Mouse (Mus musculus) frontal cortex, adult 2 months (tissue): ENCODE measurements around the gene Bfsp2. TPM values are rescaled to one million over a fixed set of nuclear protein-coding genes. Genes with fewer than 3 reads are reported as not detected.
A peak's percentile ranks its signal among the peaks of the same experiment; 100 is the strongest.
"Not testable (repeated sequence)": the region's sequence is repeated elsewhere in the genome, so short reads cannot be mapped to it uniquely, and the experiment has no call there.

Experiments
- DNase-seq, 2 experiments: peaks; one replicate each; pipeline ENCODE4 v3.0.0; 2022; ENCODE audit warnings: low spot score in 1 of 2; ENCODE audit errors: extremely low spot score in 1 of 2
- polyA plus RNA-seq: library from polyadenylated mRNA; depleted of rRNA; stranded (reverse); fragments of >200 nt; gene quantifications from 2 replicates; pipeline ENCODE4 v1.2.3, GENCODE M21; 2012

The Bfsp2 gene
- polyA plus RNA-seq, 1 experiment = 6.9 TPM

DNA sequence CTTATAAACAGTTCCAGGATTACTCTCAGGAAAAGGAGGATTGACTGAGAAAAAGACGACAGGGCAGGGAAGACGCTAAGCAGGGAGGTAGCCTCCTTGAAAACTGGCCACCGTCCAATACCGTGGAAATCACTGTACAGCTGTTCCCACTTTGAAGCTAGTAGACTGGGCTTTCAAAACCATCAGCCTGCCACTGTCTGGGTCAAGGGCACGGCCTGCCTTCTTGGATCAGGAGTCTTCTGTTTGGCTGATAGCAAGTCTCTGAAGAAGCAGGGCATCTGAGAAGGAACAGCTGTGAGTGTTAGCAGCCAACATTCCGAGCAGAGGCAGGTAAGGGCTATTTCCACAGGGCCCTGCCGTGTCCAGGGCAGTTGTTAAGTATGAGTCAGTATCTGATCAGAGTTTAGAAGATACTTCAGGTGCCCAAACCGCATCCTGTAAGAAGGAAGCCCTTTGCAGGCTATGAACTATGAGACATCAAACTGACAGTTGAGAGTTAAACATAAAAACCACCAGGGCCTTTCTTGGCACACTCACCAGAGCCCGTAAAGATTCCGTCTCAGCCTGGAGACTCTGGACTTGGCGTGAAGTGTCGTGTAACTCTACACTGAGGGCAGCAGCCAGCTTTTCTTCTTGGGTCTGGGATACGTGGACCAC, 48.0 kb downstream of the Bfsp2 start:
- DNase-seq = peak in 1 of 2 experiments; percentile 9

DNA sequence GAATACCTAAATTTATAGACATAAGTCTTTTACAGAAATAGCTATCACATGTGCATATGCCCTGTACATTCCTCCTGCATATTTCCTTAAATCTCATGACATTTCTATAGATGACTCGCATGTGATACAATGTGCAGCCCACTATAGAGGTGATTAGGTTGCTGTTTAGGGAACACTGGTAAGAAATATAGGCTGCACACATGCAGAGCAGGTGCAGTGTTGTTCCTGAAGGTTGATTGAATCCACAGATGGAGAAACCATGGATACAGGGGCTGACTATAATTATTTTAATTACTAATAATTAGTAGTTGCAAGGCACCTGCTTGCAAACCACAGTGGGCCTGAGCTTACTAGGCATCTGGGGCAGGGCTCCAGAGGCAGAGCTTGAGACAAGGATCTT, 48.5 kb downstream of the Bfsp2 start:
- no peak for DNase-seq

DNA sequence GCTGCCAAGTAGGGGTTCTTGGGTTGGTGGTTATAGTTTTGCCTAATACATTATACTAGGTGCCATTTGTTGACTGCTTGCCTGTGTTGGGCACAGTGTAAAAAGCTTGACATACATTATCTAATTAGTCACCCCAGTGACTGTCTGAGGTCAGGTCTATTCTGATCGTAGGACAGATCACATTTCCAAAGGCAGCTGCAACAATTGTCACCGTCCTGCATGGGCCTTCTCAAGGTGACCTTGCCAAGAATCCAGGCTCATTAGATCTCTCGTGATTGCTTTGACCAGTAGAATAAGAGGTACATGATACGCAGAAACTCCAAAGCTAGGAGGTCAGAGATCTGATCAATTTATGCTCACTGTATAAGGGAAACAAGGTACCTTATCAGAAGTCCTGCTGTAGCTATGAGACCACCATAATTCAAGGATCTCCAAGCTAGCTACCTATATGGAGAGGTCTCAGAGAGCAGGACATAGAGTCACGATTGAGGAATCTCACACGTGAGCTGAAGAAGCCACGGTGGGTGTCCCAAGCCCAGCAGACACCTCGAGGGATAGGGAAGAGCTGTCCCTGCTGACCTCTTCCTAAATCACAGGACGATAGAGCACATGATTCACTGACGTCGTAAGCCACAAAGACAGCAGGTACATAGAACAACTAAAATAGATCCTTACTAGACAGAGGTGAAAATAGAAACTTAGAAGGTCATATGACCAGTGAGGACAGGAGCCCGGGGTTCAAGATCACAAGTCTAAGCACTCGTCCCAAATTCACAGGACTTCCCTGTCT, 49.6 kb downstream of the Bfsp2 start:
- DNase-seq = no peak

DNA sequence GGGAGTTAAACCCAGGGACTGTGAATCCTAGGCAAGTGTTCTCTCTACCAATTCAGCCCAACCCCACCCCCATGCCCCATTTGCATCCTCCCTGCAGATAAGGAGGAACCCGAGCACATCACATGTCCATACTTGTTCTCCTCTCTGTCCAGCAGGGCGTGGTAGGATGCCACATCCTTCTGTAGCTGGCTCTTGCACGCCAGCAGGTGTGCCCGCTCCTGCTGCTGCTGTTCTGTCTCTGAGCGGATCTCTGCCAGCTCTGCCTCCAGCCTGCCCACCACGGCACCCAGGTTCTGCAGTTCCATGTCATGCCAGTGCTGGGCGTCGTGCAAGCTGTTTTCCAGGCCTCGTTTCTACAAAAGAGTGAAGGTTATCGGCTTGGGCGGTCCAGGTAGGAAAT, 53.8 kb downstream of the Bfsp2 start:
- no peak for DNase-seq

DNA sequence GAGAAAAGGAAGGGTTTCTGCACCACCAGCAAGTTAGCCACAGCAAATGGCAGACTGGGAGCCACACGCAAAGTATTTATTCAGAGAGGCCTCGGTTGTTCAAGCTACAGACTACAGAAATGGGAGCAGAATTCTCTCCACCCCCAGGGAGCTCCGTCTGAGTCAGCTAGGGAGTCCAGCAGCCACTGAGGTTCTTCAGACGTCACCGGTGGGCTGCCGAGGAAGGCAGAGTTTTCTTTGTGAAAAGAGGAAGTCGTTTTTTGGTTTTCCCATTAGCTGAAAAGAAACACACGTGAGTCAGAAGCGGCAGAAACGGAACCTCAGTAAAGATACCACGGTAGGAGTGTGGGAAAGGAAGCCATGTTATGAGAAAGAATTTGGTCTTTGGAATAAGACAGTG, 55.4 kb downstream of the Bfsp2 start:
- no peak for DNase-seq

DNA sequence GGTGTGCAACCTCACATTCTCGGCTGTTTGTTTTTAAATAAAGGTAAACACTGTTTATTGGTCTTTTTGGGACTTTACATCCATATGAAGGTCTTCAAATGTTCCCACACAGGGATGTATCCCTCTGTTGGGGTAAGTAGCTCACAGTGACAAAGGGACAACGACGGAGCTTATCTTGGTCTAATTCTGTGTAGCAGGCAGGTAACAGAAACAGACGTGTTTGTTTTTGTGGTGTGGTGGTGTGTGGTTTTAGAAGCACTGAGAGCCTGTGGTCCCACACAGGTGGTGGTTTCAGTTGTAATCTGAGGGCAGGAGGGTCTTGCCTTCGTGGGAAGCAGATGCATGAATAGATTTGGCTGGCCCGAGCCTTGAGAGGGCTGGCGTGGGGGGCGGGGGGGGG, 56.3 kb downstream of the Bfsp2 start:
- DNase-seq = no peak

DNA sequence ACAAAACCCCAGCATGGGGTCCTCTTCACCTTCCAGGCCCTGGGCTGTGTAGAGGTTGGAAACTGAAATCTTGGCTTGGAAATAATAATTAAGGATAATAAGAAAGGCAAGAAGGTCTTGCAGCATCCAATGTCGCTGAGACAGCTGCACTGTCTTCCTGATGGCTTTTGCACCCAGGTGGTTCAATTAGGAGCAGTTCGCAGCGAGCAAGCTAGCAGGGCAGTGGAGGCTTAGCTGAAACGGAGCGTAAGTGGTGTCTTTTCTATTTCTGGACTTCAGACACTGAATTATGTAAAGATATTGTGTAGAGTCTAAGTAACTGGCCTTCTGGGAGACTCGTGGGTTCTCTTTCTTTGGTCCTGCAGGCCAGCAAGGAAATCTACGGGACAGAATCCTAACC, 56.8 kb downstream of the Bfsp2 start:
- DNase-seq = no peak

DNA sequence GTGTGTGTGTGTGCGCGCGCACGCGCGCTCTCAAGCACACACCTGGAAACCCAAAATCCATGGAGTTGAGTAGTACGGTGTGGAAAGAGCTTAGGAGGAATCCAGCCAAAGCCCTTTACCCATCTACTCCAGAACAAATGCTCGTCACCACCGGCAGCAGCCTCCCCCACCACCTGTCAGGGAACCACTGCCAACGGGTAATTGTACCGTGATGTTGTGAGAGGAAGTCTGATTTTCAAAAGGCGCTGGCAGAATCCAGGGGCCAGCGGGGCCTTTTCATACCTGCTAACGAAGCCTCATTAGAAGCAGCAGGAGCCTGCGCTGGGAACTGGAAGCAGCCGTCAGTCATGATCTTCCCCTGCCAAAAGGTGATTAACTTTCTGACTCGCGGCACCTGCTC, 57.4 kb downstream of the Bfsp2 start:
- DNase-seq = peak in 1 of 2 experiments; percentile 9

DNA sequence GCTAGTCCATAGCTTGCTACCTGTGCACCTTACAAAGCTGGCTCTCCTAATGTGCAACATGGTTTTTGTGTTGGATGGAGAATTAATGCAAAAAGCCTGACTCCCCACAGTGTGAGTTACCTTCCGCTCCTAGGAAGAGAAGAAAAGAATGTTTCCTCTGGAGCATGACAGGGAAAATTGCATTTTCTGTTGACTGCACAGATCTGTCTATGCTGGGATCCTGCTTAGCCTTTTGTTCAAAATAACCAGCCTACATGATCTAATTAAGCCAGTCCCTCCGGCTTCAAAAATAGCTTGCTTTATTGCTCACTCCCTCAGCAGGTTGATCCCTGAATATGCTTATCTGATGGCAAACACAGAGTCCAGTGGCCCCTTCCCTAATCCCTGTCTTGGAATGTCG, 59.4 kb downstream of the Bfsp2 start:
- no peak for DNase-seq

DNA sequence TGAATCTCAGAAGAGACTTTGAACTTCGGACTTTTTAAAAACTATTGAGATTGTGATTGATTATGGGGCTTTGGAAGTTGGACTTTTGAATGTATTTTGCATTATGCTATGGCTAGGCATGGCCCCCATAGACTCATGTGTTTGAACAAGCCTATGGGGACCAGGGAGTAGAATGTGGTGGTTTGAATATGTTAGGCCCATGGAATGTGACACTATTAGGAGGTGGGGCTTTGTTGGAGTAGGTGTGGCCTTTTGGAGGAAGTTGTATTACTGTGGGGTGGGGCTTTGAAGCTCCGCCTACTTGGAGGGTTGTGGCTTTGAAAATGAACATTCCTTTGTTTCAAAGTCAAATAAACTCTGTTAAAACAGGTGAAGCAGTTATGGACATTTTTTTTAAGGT, 61.4 kb downstream of the Bfsp2 start:
- no peak for DNase-seq

DNA sequence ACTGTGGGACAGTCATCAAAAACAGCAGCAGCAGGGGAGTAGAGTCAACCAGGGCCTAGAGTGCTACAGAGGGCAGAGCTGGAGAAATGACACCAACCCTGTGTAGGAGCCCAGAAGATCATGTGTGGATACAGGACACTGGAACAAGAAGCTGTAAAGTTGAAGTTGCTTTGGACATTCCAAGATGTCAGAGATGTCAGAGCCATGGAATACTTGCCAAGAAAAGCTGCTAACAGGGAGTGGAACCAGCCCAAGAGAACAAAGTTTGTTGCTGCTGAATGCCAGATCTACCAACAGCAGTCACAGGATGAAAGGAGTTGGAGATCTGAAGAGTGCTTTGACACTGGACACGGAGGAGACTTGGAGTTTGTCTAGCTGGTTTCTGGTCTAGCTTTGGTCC, 62.0 kb downstream of the Bfsp2 start:
- not testable (repeated sequence) for DNase-seq

DNA sequence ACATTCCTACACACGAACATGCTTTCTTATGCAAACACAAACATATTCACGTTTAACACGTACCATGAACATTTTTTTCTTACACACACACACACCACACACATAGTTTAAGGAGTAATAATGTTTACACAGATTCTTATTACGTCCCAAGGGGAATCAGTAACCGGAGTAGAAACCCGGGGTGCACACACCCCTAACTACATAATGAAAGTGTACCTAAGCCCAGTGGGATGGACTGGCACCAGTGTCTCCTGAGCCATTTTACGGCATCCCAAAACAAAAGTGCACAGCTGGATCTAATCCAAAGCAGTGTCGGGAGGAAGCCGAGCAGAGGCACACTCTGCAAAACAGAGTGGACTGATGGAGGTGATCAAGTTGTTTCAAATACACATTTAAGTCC, 66.8 kb downstream of the Bfsp2 start:
- no peak for DNase-seq

DNA sequence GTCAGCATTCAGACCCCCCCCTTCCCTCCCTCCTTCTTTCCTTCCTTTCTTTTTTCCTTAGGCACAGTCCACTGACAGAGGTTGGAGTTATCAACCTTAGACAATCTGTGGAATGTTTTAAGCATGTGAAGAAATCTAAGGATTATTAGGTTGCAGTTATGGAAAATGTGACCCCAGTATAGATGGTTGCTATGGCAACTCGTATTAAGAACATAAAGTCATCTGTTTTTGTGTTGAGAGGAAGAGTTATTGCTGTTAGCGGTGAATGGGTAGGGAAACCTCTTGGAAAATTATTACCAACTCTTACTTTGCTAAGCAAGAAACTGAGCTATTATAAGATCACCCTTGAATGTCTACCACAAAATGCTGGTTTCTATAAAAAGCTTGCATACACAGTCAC, 71.1 kb downstream of the Bfsp2 start:
- no peak for DNase-seq

DNA sequence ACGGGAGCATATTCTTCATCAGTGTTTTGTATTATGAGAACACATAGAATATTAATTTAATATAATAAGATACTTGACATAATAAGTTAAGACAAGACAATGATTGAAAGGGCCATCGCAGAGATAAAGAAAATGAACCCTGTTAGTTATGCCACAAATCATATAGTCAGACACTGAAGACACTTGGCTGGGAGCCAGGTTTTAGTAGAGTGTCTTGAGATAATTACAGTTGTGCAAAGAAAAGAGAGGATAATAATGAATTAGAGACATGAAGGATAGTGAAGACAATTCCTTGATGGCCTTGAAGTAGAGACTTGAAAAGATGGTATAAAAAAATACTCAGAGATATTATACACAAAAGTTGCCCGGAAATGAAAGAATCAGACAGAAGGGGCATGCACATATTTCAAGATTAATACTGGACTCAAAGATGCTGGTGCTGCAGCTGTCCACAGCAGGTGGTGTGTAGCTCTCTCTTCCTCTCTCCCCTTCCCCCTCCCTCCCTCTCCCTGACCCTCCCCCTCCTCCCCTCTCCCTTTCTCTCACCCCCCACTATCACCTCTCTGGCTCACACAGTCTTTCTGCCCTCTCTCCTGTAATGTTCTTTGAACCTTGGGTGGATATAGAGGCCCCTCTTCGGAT, 72.0 kb downstream of the Bfsp2 start:
- DNase-seq = no peak

DNA sequence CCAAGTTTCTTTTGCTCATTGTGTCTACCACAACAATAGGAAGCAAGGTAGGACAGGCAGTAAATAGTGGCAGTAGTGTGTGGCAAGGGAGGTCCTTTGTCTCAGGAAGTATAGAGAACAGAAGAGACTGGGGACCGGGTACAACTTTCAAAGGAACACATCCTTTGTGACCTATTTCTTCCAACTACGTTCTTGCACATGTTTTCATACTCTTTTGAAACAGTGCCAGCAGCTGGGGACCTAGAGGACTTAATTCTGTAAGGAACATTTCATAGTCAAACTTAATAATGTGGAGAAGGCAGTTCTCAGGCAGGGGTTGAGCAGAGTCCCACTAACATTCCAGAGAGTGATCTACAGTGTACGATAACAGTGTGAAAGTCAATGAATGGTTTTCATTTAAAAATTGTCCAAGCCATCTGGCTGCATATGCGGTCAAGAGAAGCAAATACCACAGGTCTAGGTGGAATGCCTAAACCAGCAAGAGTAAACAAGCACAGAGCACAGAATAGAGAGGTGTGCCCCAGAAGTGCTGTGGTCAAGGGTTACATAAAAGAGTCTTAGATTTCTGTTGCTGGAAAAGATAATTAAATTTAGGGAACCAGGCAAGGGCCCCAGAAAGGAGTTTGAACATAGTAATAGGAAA, 76.8 kb downstream of the Bfsp2 start:
- DNase-seq = no peak

DNA sequence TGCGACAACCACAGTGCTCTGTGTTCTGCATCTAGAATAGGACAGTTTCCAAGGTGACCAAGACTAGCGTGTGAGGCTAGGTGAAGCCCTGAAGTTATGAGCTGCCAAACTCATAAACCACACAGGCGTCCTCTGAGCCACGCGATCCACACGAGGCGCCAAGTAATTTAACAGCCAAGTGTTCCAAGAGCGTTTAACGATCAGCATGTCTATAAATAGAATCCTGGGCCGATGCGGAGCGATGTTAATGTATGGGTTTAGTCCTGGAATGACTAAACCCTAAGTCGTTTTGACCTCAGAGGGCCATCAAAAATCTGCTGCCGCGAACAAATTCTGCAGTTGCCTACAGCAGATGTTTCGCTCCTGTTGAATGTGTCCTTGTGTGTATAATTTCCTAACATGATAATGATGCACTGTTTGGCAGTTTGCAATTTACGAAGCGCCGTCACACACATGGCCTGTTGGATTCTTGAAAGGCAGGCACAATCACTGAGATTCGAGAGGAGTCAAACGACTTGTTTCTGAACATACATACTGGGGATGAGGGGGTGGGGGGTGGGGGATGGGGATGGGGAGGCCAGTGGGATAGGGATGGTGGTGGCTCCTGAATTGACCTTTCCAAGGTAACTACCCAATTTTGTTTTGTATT, 81.6 kb downstream of the Bfsp2 start:
- peak; percentile 2 to 9 for DNase-seq

DNA sequence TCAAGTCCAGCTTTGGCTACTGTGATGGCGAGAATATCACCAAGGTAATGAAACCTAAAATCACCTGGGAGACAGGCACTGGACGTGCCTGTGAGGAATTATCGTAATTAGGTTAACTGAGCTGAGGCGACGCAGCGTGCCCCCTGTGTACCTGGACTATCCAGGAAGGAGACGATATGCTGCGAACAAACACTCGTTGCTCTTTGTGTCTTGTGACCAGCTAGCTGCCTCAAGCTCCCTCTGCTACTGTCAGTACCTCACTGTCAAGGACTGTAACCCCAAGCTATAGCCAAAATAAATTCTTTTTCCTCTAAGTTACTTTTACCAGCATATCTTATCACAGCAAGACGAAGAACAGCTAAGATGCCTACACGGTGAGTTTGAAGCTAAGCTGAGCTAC, 87.0 kb downstream of the Bfsp2 start:
- DNase-seq = no peak

DNA sequence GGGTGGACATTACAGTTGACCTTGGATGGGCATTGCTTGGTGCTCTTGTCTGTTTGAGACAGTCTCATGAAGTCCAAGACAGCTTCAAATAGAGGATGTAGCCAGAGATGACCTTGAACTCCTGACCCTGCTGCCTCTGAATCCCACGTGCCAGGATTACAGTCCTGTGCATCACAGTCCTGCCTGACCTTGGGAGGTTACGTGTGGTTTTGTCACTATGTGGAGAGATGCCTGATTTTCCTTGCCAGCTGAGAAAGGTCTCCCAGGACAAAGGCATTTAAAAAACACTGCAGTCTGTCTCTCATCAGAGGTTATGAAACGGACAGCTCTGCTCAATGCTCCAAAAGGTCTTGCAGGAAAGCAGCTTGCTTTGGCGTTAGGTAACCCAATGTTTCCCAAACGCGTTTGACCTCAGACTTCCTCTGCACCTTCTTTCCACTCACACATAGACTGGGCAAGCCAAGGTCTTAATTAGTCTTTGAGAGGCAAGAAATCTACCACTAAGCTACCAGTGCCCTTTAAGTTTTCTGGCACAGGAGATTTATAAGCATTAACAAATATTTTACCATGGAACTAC, 88.3 kb downstream of the Bfsp2 start:
- DNase-seq = no peak

DNA sequence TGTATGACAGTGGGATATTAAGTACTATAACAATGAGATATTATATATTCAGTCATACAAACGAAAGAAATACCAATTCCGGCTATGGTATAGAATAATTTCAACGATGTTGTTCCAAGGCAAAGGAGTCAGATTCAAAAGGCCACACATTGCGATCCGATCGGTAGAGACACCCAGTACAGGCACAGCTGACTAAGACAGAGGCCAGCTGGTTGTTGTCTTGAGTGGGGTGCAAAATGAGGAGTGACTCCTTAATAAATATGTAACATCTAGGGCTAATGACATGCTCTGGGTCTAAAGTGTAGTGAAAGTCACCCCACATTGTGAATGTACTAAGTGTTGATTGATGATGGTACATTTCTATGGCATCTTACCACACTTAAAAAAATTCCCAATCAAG, 91.0 kb downstream of the Bfsp2 start:
- no peak for DNase-seq

DNA sequence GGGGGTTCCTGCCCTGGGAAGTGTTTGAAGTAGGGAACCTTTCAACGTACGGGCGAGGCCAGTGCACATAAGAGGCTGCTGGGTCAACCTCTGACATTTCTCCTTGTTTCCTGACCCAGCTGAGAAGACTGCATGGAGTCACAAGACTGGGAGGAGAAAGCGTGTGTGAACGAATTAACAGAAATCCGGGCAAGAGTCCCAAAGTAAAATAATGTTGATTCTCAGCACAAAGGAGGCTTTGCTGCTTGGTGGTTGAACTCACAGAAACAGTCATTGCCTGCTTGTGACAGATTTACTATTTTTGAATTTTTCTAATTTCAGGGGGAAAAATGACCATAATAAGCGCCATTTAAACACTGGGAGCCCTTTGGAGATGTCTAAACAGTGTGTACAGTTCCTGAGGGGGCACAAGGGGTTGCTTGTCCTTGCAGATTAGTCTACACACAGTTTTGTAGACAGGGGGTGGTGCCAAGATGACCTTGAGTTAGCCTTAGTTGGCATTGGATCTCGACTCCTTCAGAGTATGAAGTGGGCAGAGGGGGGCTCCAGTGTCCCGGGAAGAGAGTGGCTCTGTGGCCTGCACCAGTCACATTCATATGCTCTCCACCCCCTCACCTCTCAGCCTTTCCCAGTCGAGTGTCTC, 93.1 kb downstream of the Bfsp2 start:
- no peak for DNase-seq
